In genomic region chr19:36910424-36911045, GRCm38 (mm10) we compare ENCODE assay signal across 9 mouse cellular contexts. TPM values are rescaled to one million over a fixed set of nuclear protein-coding genes. Genes with fewer than 3 reads are reported as not detected.
A peak's percentile ranks its signal among the peaks of the same experiment; 100 is the strongest.
DNase-seq lines count a peak whose midpoint lies in the region; ATAC-seq lines count a peak whose summit lies in the region.
"Had no signal": no experiment of that assay in that cellular context is flagged by ENCODE, and none has a peak within 500 bp of the region (broad histone marks: within the 10 kb centered on the region; RNA-seq: fewer than 3 reads in every experiment).

No protein-coding gene starts in this region.

- no peaks in the 10 kb centered on the region for H3K36me3 ChIP-seq in heart, embryonic 13.5 days
- no peaks in the 10 kb centered on the region for H3K36me3 ChIP-seq in hindbrain, embryonic 15.5 days
- H3K36me3 ChIP-seq in liver, embryonic 12.5 days = no peaks in the 10 kb centered on the region

- no peak overlapping the region for H3K27ac ChIP-seq in heart, embryonic 13.5 days (replicated peaks)
- H3K27ac ChIP-seq in hindbrain, embryonic 15.5 days (replicated peaks) = no peak overlapping the region
- H3K27ac ChIP-seq in liver, embryonic 12.5 days = no peak overlapping the region
- H3K27ac ChIP-seq: kidney, postnatal 0 days had no signal

- no peaks in the 10 kb centered on the region for H3K27me3 ChIP-seq in heart, embryonic 13.5 days (replicated peaks)
- no peaks in the 10 kb centered on the region for H3K27me3 ChIP-seq in hindbrain, embryonic 15.5 days
- H3K27me3 ChIP-seq in liver, embryonic 12.5 days (replicated peaks) = peaks cover 35% of the 10 kb centered on the region

- H3K9ac ChIP-seq in heart, embryonic 13.5 days = no peak overlapping the region
- H3K9ac ChIP-seq in hindbrain, embryonic 15.5 days = no peak overlapping the region
- H3K9ac ChIP-seq in liver, embryonic 12.5 days = no peak overlapping the region

- 0 out of 2 replicates have a peak overlapping the region, but pooled peaks have one; percentile 4 for H3K4me2 ChIP-seq in heart, embryonic 13.5 days
- H3K4me2 ChIP-seq in hindbrain, embryonic 15.5 days = peak overlapping the region; percentile 6; the same call in 1 of the 2 replicates
- H3K4me2 ChIP-seq in liver, embryonic 12.5 days = no peak overlapping the region

- intact Hi-C loops in heart, postnatal 14 days (cut with DNase I) = no loop called here

- WGBS in heart, embryonic 13.5 days = 32% methylated on average over 12 of the region's 12 CpGs
- WGBS in hindbrain, embryonic 15.5 days = 9% methylated on average over 12 of the region's 12 CpGs
- 39% methylated on average over 12 of the region's 12 CpGs for WGBS in liver, embryonic 12.5 days (ENCODE audit: insufficient replicate concordance)

- ATAC-seq in heart, embryonic 13.5 days (ENCODE audit: extremely low read depth, insufficient number of reproducible peaks, low FRiP score, low TSS enrichment) = no peak
- ATAC-seq in hindbrain, embryonic 15.5 days (ENCODE audit: low FRiP score, low read depth) = peak; percentile 79
- ATAC-seq in liver, embryonic 12.5 days = no peak

- no peak overlapping the region for H3K4me3 ChIP-seq in heart, embryonic 13.5 days
- no peak overlapping the region for H3K4me3 ChIP-seq in hindbrain, embryonic 15.5 days
- H3K4me3 ChIP-seq in liver, embryonic 12.5 days = no peak overlapping the region

- peaks cover 5% of the 10 kb centered on the region; the same call in 1 of the 2 replicates for H3K4me1 ChIP-seq in heart, embryonic 13.5 days
- H3K4me1 ChIP-seq in hindbrain, embryonic 15.5 days (replicated peaks) = 0 out of 2 replicates have a peak, but pooled peaks cover 7% of the 10 kb centered on the region
- no peaks in the 10 kb centered on the region for H3K4me1 ChIP-seq in liver, embryonic 12.5 days

- no peak for DNase-seq in heart, postnatal 14 days
- DNase-seq in mesoderm, embryonic 11.5 days (ENCODE audit: low read depth, low spot score) = peak; percentile 76
- DNase-seq in right cerebral cortex, postnatal 25 days = peak; percentile 61
- no peak for DNase-seq in adrenal gland, adult (ENCODE audit: inconsistent age in 2 of 2, low spot score in 1 of 2)
- no peak for DNase-seq in lung, postnatal 4 days

- no peaks in the 10 kb centered on the region for H3K9me3 ChIP-seq in heart, embryonic 13.5 days
- no peaks in the 10 kb centered on the region for H3K9me3 ChIP-seq in hindbrain, embryonic 15.5 days
- H3K9me3 ChIP-seq in liver, embryonic 12.5 days (replicated peaks) = no peaks in the 10 kb centered on the region

RNA-seq across cellular contexts. Expression of gene Fgfbp3, which starts 8.9 kb away (rescaled TPM):
- 3.9 and 4.2 TPM in 2 replicates for polyA plus RNA-seq in heart, embryonic 13.5 days (2015; fragmentation: Nextera tagmentation; extraction: Ambion mirVana)
- 1 to 10 TPM; 1.9 TPM for total RNA-seq in heart, postnatal 14 days (2021)
- polyA plus RNA-seq in hindbrain, embryonic 15.5 days (2015; fragmentation: Nextera tagmentation; extraction: Ambion mirVana) = 57.8 and 62.4 TPM in 2 replicates
- polyA plus RNA-seq in liver, embryonic 12.5 days (2016; fragmentation: Nextera tagmentation; extraction: Ambion mirVana) = 2.5 and 2.9 TPM in 2 replicates

RNA-seq across cellular contexts. Expression of gene Btaf1, which starts 15.3 kb away (rescaled TPM):
- 6.5 and 6.9 TPM in 2 replicates for polyA plus RNA-seq in heart, embryonic 13.5 days (2015; fragmentation: Nextera tagmentation; extraction: Ambion mirVana)
- 10 to 100 TPM; 12.9 to 13.4 TPM for total RNA-seq in heart, postnatal 14 days (2021)
- polyA plus RNA-seq in hindbrain, embryonic 15.5 days (2015; fragmentation: Nextera tagmentation; extraction: Ambion mirVana) = 9.0 and 9.8 TPM in 2 replicates
- polyA plus RNA-seq in liver, embryonic 12.5 days (2016; fragmentation: Nextera tagmentation; extraction: Ambion mirVana) = 23.0 and 24.8 TPM in 2 replicates

Comparison
In these comparisons a context has a peak if more than half of its experiments do, and no peak if none do; other contexts are left out.
1. DNase-seq: peak in mesoderm, embryonic 11.5 days (single experiment) and right cerebral cortex, postnatal 25 days (single experiment); none in heart, postnatal 14 days (0 of 2), adrenal gland, adult (0 of 2) and lung, postnatal 4 days (0 of 2).
2. RNA of gene Fgfbp3, which starts 8.9 kb away (polyA plus RNA-seq): 57.8 to 62.4 TPM in hindbrain, embryonic 15.5 days; 3.9 to 4.2 TPM in heart, embryonic 13.5 days and 2.5 to 2.9 TPM in liver, embryonic 12.5 days; every median in the first group is over 10 times any median in the second.